Mouse (Mus musculus): ENCODE measurements around the gene R3hdm1. TPM values are rescaled to one million over a fixed set of nuclear protein-coding genes. Genes with fewer than 3 reads are reported as not detected.

Gene R3hdm1
- 92.9 and 101 TPM in 2 replicates for polyA plus RNA-seq (2014; fragmentation: Nextera tagmentation; extraction: Ambion mirVana)

GRCm38 (mm10) chr1:128102641-128103461 lies at the start of gene R3hdm1, which contains the start of gene Zranb3:
TSS of gene R3hdm1 (plus strand) at chr1:128103301.
TSS of gene Zranb3 (minus strand) at chr1:128103047.
- peak within 1 kb of the TSS; percentile 87 for H3K4me3 ChIP-seq (ENCODE audit: low read depth, low read length)

DNA sequence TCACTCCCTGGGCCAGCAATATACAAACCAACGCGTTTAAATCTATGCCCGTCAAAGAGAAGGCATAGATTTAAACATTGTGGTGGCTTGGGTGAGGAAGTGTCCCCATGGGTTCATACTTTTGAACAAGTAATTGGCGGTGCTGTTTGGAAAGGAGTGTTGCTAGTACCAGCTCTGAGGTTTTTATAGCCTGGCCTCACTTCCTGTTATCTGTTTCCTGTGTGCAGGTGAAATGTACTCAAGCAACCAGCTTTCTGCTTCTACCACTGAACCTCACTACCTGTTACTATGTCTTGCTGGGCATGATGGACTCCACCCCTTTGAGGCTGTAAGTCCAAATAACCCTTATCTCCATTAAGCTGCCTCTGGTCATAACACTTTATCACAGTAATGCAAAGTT lies 45.8 kb upstream of the R3hdm1 start:
- Histone ChIP-seq H3K4me2 (ENCODE audit: low read depth, severe bottlenecking) (no peak overlapping the region), H3K27ac (replicated peaks; ENCODE audit: low read depth, low read length) (no peak overlapping the region), H3K9ac (ENCODE audit: low read length) (no peak overlapping the region), H3K27me3 (ENCODE audit: control insufficient read depth, insufficient read depth, low read length) (no peaks in the 10 kb centered on the region), H3K4me1 (ENCODE audit: control insufficient read depth, insufficient read depth, low read length) (no peaks in the 10 kb centered on the region), H3K36me3 (ENCODE audit: control insufficient read depth, insufficient read depth, low read length) (no peaks in the 10 kb centered on the region), H3K9me3 (ENCODE audit: control insufficient read depth, low read length) (no peaks in the 10 kb centered on the region), H3K4me3 (ENCODE audit: low read depth, low read length) (no peak overlapping the region)
- 95% methylated on average over 4 of the region's 4 CpGs for WGBS
- ATAC-seq (ENCODE audit: insufficient number of reproducible peaks, low FRiP score, low TSS enrichment, low read depth) (no peak), DNase-seq (ENCODE audit: low spot score) (no peak)

More at GRCm38 (mm10) chr1:128102641-128103461, at the start of gene R3hdm1, which contains the start of gene Zranb3:
- Histone ChIP-seq H3K9me3 (ENCODE audit: control insufficient read depth, low read length) (no peaks in the 10 kb centered on the region), H3K27ac (replicated peaks; ENCODE audit: low read depth, low read length) (peak within 1 kb of the TSS; percentile 75), H3K36me3 (ENCODE audit: control insufficient read depth, insufficient read depth, low read length) (no peaks in the 10 kb centered on the region), H3K4me2 (ENCODE audit: low read depth, severe bottlenecking) (peak within 1 kb of the TSS; percentile 62), H3K4me1 (ENCODE audit: control insufficient read depth, insufficient read depth, low read length) (0 out of 2 replicates have a peak, but pooled peaks cover 3% of the 10 kb centered on the region), H3K27me3 (ENCODE audit: control insufficient read depth, insufficient read depth, low read length) (no peaks in the 10 kb centered on the region), H3K9ac (ENCODE audit: low read length) (peak within 1 kb of the TSS; percentile 74)
- under 1% methylated on average over 43 of the region's 43 CpGs for WGBS
- ATAC-seq (ENCODE audit: insufficient number of reproducible peaks, low FRiP score, low TSS enrichment, low read depth) (peak; percentile 96), DNase-seq (ENCODE audit: low spot score) (peak; percentile 96)

DNA sequence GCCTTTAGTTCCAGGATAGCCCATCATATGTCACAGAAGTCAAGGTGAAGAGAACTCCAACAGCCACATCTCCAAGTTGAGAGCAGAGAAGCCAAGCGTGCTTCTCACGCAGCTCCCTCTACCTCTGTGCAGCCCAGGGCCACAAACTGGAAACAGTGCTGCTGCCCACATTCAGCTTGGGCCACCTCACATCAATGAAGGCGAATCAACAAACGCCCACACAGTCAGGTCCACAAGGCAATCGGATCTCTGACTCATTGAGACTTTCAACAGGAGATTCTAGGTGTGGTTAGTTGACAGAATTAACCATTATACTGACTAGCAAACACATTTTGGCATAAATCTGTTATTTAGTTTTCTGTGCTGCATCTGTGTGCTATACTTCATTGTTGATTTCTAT lies 44.5 kb upstream of the R3hdm1 start:
- Histone ChIP-seq H3K4me1 (ENCODE audit: control insufficient read depth, insufficient read depth, low read length) (no peaks in the 10 kb centered on the region), H3K4me3 (ENCODE audit: low read depth, low read length) (no peak overlapping the region), H3K27ac (replicated peaks; ENCODE audit: low read depth, low read length) (no peak overlapping the region), H3K4me2 (ENCODE audit: low read depth, severe bottlenecking) (no peak overlapping the region), H3K9me3 (ENCODE audit: control insufficient read depth, low read length) (no peaks in the 10 kb centered on the region), H3K9ac (ENCODE audit: low read length) (no peak overlapping the region), H3K27me3 (ENCODE audit: control insufficient read depth, insufficient read depth, low read length) (no peaks in the 10 kb centered on the region), H3K36me3 (ENCODE audit: control insufficient read depth, insufficient read depth, low read length) (no peaks in the 10 kb centered on the region)
- DNase-seq (ENCODE audit: low spot score) (no peak), ATAC-seq (ENCODE audit: insufficient number of reproducible peaks, low FRiP score, low TSS enrichment, low read depth) (no peak)
- 92% methylated on average over 5 of the region's 5 CpGs for WGBS

GRCm38 (mm10) chr1:128060655-128061344 lies 42.3 kb upstream of the R3hdm1 start:
- Histone ChIP-seq H3K4me2 (ENCODE audit: low read depth, severe bottlenecking) (no peak overlapping the region), H3K27ac (replicated peaks; ENCODE audit: low read depth, low read length) (no peak overlapping the region), H3K36me3 (ENCODE audit: control insufficient read depth, insufficient read depth, low read length) (no peaks in the 10 kb centered on the region), H3K9ac (ENCODE audit: low read length) (no peak overlapping the region), H3K27me3 (ENCODE audit: control insufficient read depth, insufficient read depth, low read length) (no peaks in the 10 kb centered on the region), H3K9me3 (ENCODE audit: control insufficient read depth, low read length) (no peaks in the 10 kb centered on the region), H3K4me1 (ENCODE audit: control insufficient read depth, insufficient read depth, low read length) (no peaks in the 10 kb centered on the region), H3K4me3 (ENCODE audit: low read depth, low read length) (no peak overlapping the region)
- ATAC-seq (ENCODE audit: insufficient number of reproducible peaks, low FRiP score, low TSS enrichment, low read depth) (no peak), DNase-seq (ENCODE audit: low spot score) (no peak)
- WGBS: 78% methylated on average over 8 of the region's 8 CpGs

DNA sequence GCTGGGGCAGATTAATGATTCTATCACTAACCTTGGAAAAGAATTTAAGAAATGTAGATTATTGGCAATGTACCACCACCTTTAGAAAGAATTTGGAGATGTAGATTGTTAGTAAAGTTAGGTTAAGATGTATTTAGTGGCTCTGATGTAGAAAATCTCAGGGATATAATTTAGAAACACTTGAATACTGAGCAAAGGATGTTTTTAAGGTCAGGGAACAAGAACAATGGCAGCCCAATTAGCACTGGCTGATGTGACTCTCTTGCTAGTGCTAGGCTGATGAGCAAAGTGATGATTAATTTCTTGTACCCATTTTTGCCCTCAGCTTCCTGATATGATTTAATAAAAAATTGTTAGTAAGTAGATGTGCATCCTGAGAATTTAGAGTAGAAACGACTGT lies 41.7 kb upstream of the R3hdm1 start:
- DNase-seq (ENCODE audit: low spot score) (no peak), ATAC-seq (ENCODE audit: insufficient number of reproducible peaks, low FRiP score, low TSS enrichment, low read depth) (no peak)
- Histone ChIP-seq H3K27me3 (ENCODE audit: control insufficient read depth, insufficient read depth, low read length) (no peaks in the 10 kb centered on the region), H3K9ac (ENCODE audit: low read length) (no peak overlapping the region), H3K27ac (replicated peaks; ENCODE audit: low read depth, low read length) (no peak overlapping the region), H3K4me2 (ENCODE audit: low read depth, severe bottlenecking) (no peak overlapping the region), H3K36me3 (ENCODE audit: control insufficient read depth, insufficient read depth, low read length) (no peaks in the 10 kb centered on the region), H3K9me3 (ENCODE audit: control insufficient read depth, low read length) (no peaks in the 10 kb centered on the region), H3K4me1 (ENCODE audit: control insufficient read depth, insufficient read depth, low read length) (no peaks in the 10 kb centered on the region), H3K4me3 (ENCODE audit: low read depth, low read length) (no peak overlapping the region)
- WGBS: 82% methylated on average over 1 of the region's 1 CpGs

- Histone ChIP-seq H3K9me3 (ENCODE audit: control insufficient read depth, low read length) (no peaks in the 10 kb centered on the region), H3K4me3 (ENCODE audit: low read depth, low read length) (no peak overlapping the region), H3K36me3 (ENCODE audit: control insufficient read depth, insufficient read depth, low read length) (no peaks in the 10 kb centered on the region), H3K27ac (replicated peaks; ENCODE audit: low read depth, low read length) (no peak overlapping the region), H3K4me2 (ENCODE audit: low read depth, severe bottlenecking) (no peak overlapping the region), H3K9ac (ENCODE audit: low read length) (no peak overlapping the region), H3K27me3 (ENCODE audit: control insufficient read depth, insufficient read depth, low read length) (no peaks in the 10 kb centered on the region), H3K4me1 (ENCODE audit: control insufficient read depth, insufficient read depth, low read length) (no peaks in the 10 kb centered on the region)
- no peak for DNase-seq (ENCODE audit: low spot score)
- ATAC-seq (ENCODE audit: insufficient number of reproducible peaks, low FRiP score, low TSS enrichment, low read depth): no peak
- 88% methylated on average over 1 of the region's 1 CpGs for WGBS
These were observed 40.9 kb upstream of the R3hdm1 start for GRCm38 (mm10) chr1:128062167-128062566.

- Histone ChIP-seq H3K4me2 (ENCODE audit: low read depth, severe bottlenecking) (no peak overlapping the region), H3K9me3 (ENCODE audit: control insufficient read depth, low read length) (no peaks in the 10 kb centered on the region), H3K36me3 (ENCODE audit: control insufficient read depth, insufficient read depth, low read length) (no peaks in the 10 kb centered on the region), H3K9ac (ENCODE audit: low read length) (no peak overlapping the region; the same call in 1 of the 2 replicates), H3K4me3 (ENCODE audit: low read depth, low read length) (no peak overlapping the region), H3K4me1 (ENCODE audit: control insufficient read depth, insufficient read depth, low read length) (no peaks in the 10 kb centered on the region), H3K27me3 (ENCODE audit: control insufficient read depth, insufficient read depth, low read length) (no peaks in the 10 kb centered on the region), H3K27ac (replicated peaks; ENCODE audit: low read depth, low read length) (no peak overlapping the region)
- ATAC-seq (ENCODE audit: insufficient number of reproducible peaks, low FRiP score, low TSS enrichment, low read depth) (no peak), DNase-seq (ENCODE audit: low spot score) (no peak)
- WGBS: 76% methylated on average over 6 of the region's 6 CpGs
These were observed 38.4 kb upstream of the R3hdm1 start for GRCm38 (mm10) chr1:128064716-128065115.

GRCm38 (mm10) chr1:128068945-128069397 lies 34.1 kb upstream of the R3hdm1 start:
- H3K9me3 ChIP-seq (ENCODE audit: control insufficient read depth, low read length): no peaks in the 10 kb centered on the region
- H3K4me3 ChIP-seq (ENCODE audit: low read depth, low read length): no peak overlapping the region
- no peak overlapping the region for H3K4me2 ChIP-seq (ENCODE audit: low read depth, severe bottlenecking)
- no peaks in the 10 kb centered on the region for H3K36me3 ChIP-seq (ENCODE audit: control insufficient read depth, insufficient read depth, low read length)
- no peaks in the 10 kb centered on the region for H3K27me3 ChIP-seq (ENCODE audit: control insufficient read depth, insufficient read depth, low read length)
- no peaks in the 10 kb centered on the region for H3K4me1 ChIP-seq (ENCODE audit: control insufficient read depth, insufficient read depth, low read length)
- DNase-seq (ENCODE audit: low spot score) (no peak), ATAC-seq (ENCODE audit: insufficient number of reproducible peaks, low FRiP score, low TSS enrichment, low read depth) (no peak)
- no peak overlapping the region for H3K27ac ChIP-seq (replicated peaks; ENCODE audit: low read depth, low read length)
- H3K9ac ChIP-seq (ENCODE audit: low read length): no peak overlapping the region
- 92% methylated on average over 2 of the region's 2 CpGs for WGBS

Data from limb, embryonic 11.5 days (tissue).